Mouse (Mus musculus) myocyte (in vitro differentiated cells): ENCODE results near the gene Gm11060.

ENCODE experiments used
- MYOD1 ChIP-seq, 3 experiments: IDR thresholded peaks; one replicate each; pipeline ENCODE4 v1.6.1; 2011; ENCODE audit warnings: control low read depth in 2 of 3, low read depth in 2 of 3, mild to moderate bottlenecking in 2 of 3, moderate library complexity in 1 of 3; ENCODE audit not compliant: insufficient read length in 2 of 3, control insufficient read depth in 1 of 3
- REST ChIP-seq: IDR thresholded peaks from one replicate; pipeline ENCODE4 v1.6.1; 2011; ENCODE audit warnings: mild to moderate bottlenecking, control low read depth, moderate library complexity; ENCODE audit not compliant: insufficient read depth, insufficient read length
- TCF12 ChIP-seq: IDR thresholded peaks from one replicate; pipeline ENCODE4 v1.6.1; 2011; ENCODE audit warnings: mild to moderate bottlenecking, control low read depth; ENCODE audit not compliant: poor library complexity, insufficient read depth, severe bottlenecking

GRCm38 (mm10) chr2:105091718-105092117 is at the start of gene Gm11060:
- no peak for TF ChIP-seq MYOD1 (IDR thresholded peaks at IDR 0.05; ENCODE audit: control insufficient read depth in 1 of 3, insufficient read length in 2 of 3, low read depth in 2 of 3)
- no peak for TF ChIP-seq REST
- no peak for TF ChIP-seq TCF12
